In the genomic region with DNA sequence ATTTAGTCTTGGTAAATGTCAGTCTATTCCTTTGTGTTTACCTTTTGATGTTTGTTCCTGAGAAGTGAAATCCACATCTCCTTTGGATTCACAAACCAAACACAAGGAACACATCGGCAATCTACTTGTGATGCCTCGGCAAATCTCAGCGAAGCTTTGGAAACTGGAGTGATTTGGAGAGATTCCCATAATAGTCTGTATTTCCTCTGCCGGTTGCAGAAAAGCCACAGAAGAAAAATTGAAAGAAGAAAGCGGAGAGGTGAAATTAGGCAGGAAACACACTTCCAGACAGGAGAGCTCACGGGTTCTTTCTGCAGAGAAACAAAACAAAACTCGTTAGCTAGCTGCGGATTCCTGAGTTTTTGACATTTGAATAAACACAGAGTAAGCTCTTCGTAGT, we compare ENCODE assay signal across 9 mouse cellular contexts. TPM values are rescaled to one million over a fixed set of nuclear protein-coding genes. Genes with fewer than 3 reads are reported as not detected.
DNase-seq lines count a peak whose midpoint lies in the region; ATAC-seq lines count a peak whose summit lies in the region.
"Had no signal": no experiment of that assay in that cellular context is flagged by ENCODE, and none has a peak within 500 bp of the region (broad histone marks: within the 10 kb centered on the region; RNA-seq: fewer than 3 reads in every experiment).

No protein-coding gene starts in this region.

- H3K9ac ChIP-seq in heart, embryonic 12.5 days, result no peak overlapping the region
- H3K9ac ChIP-seq in forebrain, embryonic 16.5 days (replicated peaks; ENCODE audit: low read depth, low read length), result peak overlapping the region; percentile 10; the same call in 1 of the 2 replicates
- no peak overlapping the region for H3K9ac ChIP-seq in hindbrain, embryonic 12.5 days

- no peaks in the 10 kb centered on the region for H3K36me3 ChIP-seq in heart, embryonic 12.5 days
- H3K36me3 ChIP-seq in heart, embryonic 10.5 days, result no peaks in the 10 kb centered on the region
- H3K36me3 ChIP-seq in forebrain, embryonic 16.5 days (ENCODE audit: control insufficient read depth, insufficient read depth), result no peaks in the 10 kb centered on the region
- H3K36me3 ChIP-seq in hindbrain, embryonic 12.5 days, result no peaks in the 10 kb centered on the region

- no peak overlapping the region for H3K27ac ChIP-seq in heart, embryonic 12.5 days (ENCODE audit: poor library complexity, severe bottlenecking)
- H3K27ac ChIP-seq in heart, embryonic 10.5 days, result no peak overlapping the region
- no peak overlapping the region for H3K27ac ChIP-seq in forebrain, embryonic 16.5 days (ENCODE audit: low read length)
- no peak overlapping the region for H3K27ac ChIP-seq in hindbrain, embryonic 12.5 days

- H3K4me2 ChIP-seq in heart, embryonic 12.5 days, result peak overlapping the region; percentile 13; the same call in 1 of the 2 replicates
- H3K4me2 ChIP-seq in forebrain, embryonic 16.5 days (ENCODE audit: low read length), result peak overlapping the region; percentile 15
- H3K4me2 ChIP-seq in hindbrain, embryonic 12.5 days (replicated peaks), result no peak overlapping the region

- DNase-seq in heart, embryonic 10.5 days (ENCODE audit: low spot score), result no peak
- peak; percentile 82 for DNase-seq in brain, adult 2 months (ENCODE audit: low read depth, low spot score)
- peak; percentile 24 to 44 for DNase-seq in layer of hippocampus, postnatal 36 days
- no peak for DNase-seq in urinary bladder, postnatal 14 days (ENCODE audit: low spot score)

- WGBS in heart, embryonic 12.5 days, result 59% methylated on average over 9 of the region's 9 CpGs
- WGBS in heart, embryonic 10.5 days, result 63% methylated on average over 9 of the region's 9 CpGs
- WGBS in forebrain, embryonic 16.5 days, result 31% methylated on average over 9 of the region's 9 CpGs
- 77% methylated on average over 9 of the region's 9 CpGs for WGBS in hindbrain, embryonic 12.5 days

- no peaks in the 10 kb centered on the region for H3K4me1 ChIP-seq in heart, embryonic 12.5 days (replicated peaks)
- no peaks in the 10 kb centered on the region for H3K4me1 ChIP-seq in heart, embryonic 10.5 days
- H3K4me1 ChIP-seq in forebrain, embryonic 16.5 days (replicated peaks; ENCODE audit: control insufficient read depth, insufficient read depth, low read length), result no peaks in the 10 kb centered on the region
- H3K4me1 ChIP-seq in hindbrain, embryonic 12.5 days, result no peaks in the 10 kb centered on the region

- no peak for ATAC-seq in heart, embryonic 12.5 days (ENCODE audit: insufficient number of reproducible peaks, low FRiP score)
- no peak for ATAC-seq in forebrain, embryonic 16.5 days
- ATAC-seq in megakaryocyte, adult 5-6 weeks (ENCODE audit: poor library complexity, severe bottlenecking), result no peak
- no peak for ATAC-seq in hindbrain, embryonic 12.5 days (ENCODE audit: low FRiP score)

- H3K27me3 ChIP-seq in heart, embryonic 12.5 days (replicated peaks), result no peaks in the 10 kb centered on the region
- no peaks in the 10 kb centered on the region for H3K27me3 ChIP-seq in heart, embryonic 10.5 days (ENCODE audit: insufficient read depth, poor library complexity, severe bottlenecking)
- H3K27me3 ChIP-seq in forebrain, embryonic 16.5 days (replicated peaks; ENCODE audit: control insufficient read depth, insufficient read depth, low read length), result no peaks in the 10 kb centered on the region
- no peaks in the 10 kb centered on the region for H3K27me3 ChIP-seq in hindbrain, embryonic 12.5 days

- peak overlapping the region; percentile 13; the same call in 1 of the 2 replicates for H3K4me3 ChIP-seq in heart, embryonic 12.5 days
- H3K4me3 ChIP-seq in heart, embryonic 10.5 days, result no peak overlapping the region
- peak overlapping the region; percentile 30 for H3K4me3 ChIP-seq in forebrain, embryonic 16.5 days (replicated peaks; ENCODE audit: low read length)
- H3K4me3 ChIP-seq in hindbrain, embryonic 12.5 days, result no peak overlapping the region

- H3K9me3 ChIP-seq in heart, embryonic 12.5 days (replicated peaks), result no peaks in the 10 kb centered on the region
- H3K9me3 ChIP-seq in heart, embryonic 10.5 days, result no peaks in the 10 kb centered on the region
- no peaks in the 10 kb centered on the region for H3K9me3 ChIP-seq in forebrain, embryonic 16.5 days (ENCODE audit: control insufficient read depth, low read length)
- H3K9me3 ChIP-seq in hindbrain, embryonic 12.5 days (replicated peaks), result no peaks in the 10 kb centered on the region

RNA-seq across cellular contexts. Expression of gene Tmem156, which starts 12.1 kb away (rescaled TPM):
- polyA plus RNA-seq in heart, embryonic 12.5 days (2016; fragmentation: Nextera tagmentation; extraction: Ambion mirVana), result 0.27 TPM in 1 of 2 replicates, not detected in the other
- 0.12 and 0.13 TPM in 2 replicates for polyA plus RNA-seq in heart, embryonic 10.5 days (2016; fragmentation: Nextera tagmentation; extraction: Ambion mirVana)
- polyA plus RNA-seq in forebrain, embryonic 16.5 days (2015; fragmentation: Nextera tagmentation; extraction: Ambion mirVana), result 0.22 TPM in 1 of 2 replicates, not detected in the other
- under 1 TPM; 0.58 to 0.60 TPM for total RNA-seq in layer of hippocampus, postnatal 36 days (2021)
- total RNA-seq in megakaryocyte, adult 5-6 weeks (2015), result 34.8 and 37.4 TPM in 2 replicates
- total RNA-seq in megakaryocyte, adult 5-6 weeks (2017), result 54.5 and 54.9 TPM in 2 replicates
- polyA plus RNA-seq in hindbrain, embryonic 12.5 days (2016; fragmentation: Nextera tagmentation; extraction: Ambion mirVana), result not detected in 2 replicates
- total RNA-seq: adrenal gland, postnatal 36 days had no signal

RNA-seq across cellular contexts. Expression of gene Klhl5, which starts 27.5 kb away (rescaled TPM):
- polyA plus RNA-seq in heart, embryonic 12.5 days (2016; fragmentation: Nextera tagmentation; extraction: Ambion mirVana), result 18.8 and 21.5 TPM in 2 replicates
- 12.9 and 13.0 TPM in 2 replicates for polyA plus RNA-seq in heart, embryonic 10.5 days (2016; fragmentation: Nextera tagmentation; extraction: Ambion mirVana)
- polyA plus RNA-seq in forebrain, embryonic 16.5 days (2015; fragmentation: Nextera tagmentation; extraction: Ambion mirVana), result 63.5 and 67.3 TPM in 2 replicates
- total RNA-seq in layer of hippocampus, postnatal 36 days (2021), result 10 to 100 TPM; 62.7 to 63.2 TPM
- 63.3 and 74.9 TPM in 2 replicates for total RNA-seq in megakaryocyte, adult 5-6 weeks (2015)
- 47.5 and 50.7 TPM in 2 replicates for total RNA-seq in megakaryocyte, adult 5-6 weeks (2017)
- polyA plus RNA-seq in hindbrain, embryonic 12.5 days (2016; fragmentation: Nextera tagmentation; extraction: Ambion mirVana), result 33.3 and 33.7 TPM in 2 replicates

Comparison
In these comparisons a context has a peak if more than half of its experiments do, and no peak if none do; other contexts are left out.
1. H3K4me3 ChIP-seq: peak in heart, embryonic 12.5 days (single experiment) and forebrain, embryonic 16.5 days (single experiment); none in heart, embryonic 10.5 days (single experiment) and hindbrain, embryonic 12.5 days (single experiment).
2. DNase-seq: peak in brain, adult 2 months (single experiment) and layer of hippocampus, postnatal 36 days (2 of 2); none in heart, embryonic 10.5 days (single experiment) and urinary bladder, postnatal 14 days (single experiment).